Mouse (Mus musculus) kidney, embryonic 15.5 days (tissue): ENCODE measurements around the gene Btaf1. TPM values are rescaled to one million over a fixed set of nuclear protein-coding genes. Genes with fewer than 3 reads are reported as not detected.

Experiments used
- polyA plus RNA-seq: library from polyadenylated mRNA; unstranded; fragments of >200 nt; fragmentation: Nextera tagmentation; extraction: Ambion mirVana; gene quantifications from 2 replicates; pipeline ENCODE4 v1.2.1, GENCODE M21; 2015

Gene Btaf1
- polyA plus RNA-seq, 1 experiment from 2014 or later = 11.0 TPM

Other genes starting within 250 kb of the Btaf1 start
- 17.4 and 17.5 TPM in 2 replicates for gene Ppp1r3c, start 189.4 kb upstream of the Btaf1 start, polyA plus RNA-seq
- gene Tnks2, start 91.8 kb upstream of the Btaf1 start, polyA plus RNA-seq = 50.4 and 53.1 TPM in 2 replicates
- gene Fgfbp3, start 6.5 kb upstream of the Btaf1 start, polyA plus RNA-seq = 6.7 and 7.2 TPM in 2 replicates